Mouse (Mus musculus): Measurements from ENCODE around the gene Asmt.

Asmt gene

GRCm38 (mm10) chrX:170672594-170673092, at the start of gene Asmt:
Asmt (plus strand) TSS chrX:170672644.
- in situ Hi-C loops (cut with MseI, MboI), result no loop called here

GRCm38 (mm10) chrX:170673233-170673951, 948 bp downstream of the Asmt start:
- in situ Hi-C loops (cut with MseI, MboI), result no loop called here

- in situ Hi-C loops (cut with MseI, MboI), result no loop called here
Observed at GRCm38 (mm10) chrX:170674229-170674771, 1.9 kb downstream of the Asmt start.

- in situ Hi-C loops (cut with MseI, MboI), result no loop called here
Observed at GRCm38 (mm10) chrX:170674885-170675876, 2.7 kb downstream of the Asmt start.

GRCm38 (mm10) chrX:170675923-170676605, 3.6 kb downstream of the Asmt start:
- in situ Hi-C loops (cut with MseI, MboI), result no loop called here

GRCm38 (mm10) chrX:170676606-170677239, 4.3 kb downstream of the Asmt start:
- in situ Hi-C loops (cut with MseI, MboI), result no loop called here

- in situ Hi-C loops (cut with MseI, MboI), result no loop called here
Observed at GRCm38 (mm10) chrX:170677266-170677665, 4.8 kb downstream of the Asmt start.

GRCm38 (mm10) chrX:170677680-170678079, 5.2 kb downstream of the Asmt start:
- in situ Hi-C loops (cut with MseI, MboI), result no loop called here
